Mouse (Mus musculus) heart, postnatal 14 days (tissue): ENCODE measurements around the gene Gm16430. TPM values are rescaled to one million over a fixed set of nuclear protein-coding genes. Genes with fewer than 3 reads are reported as not detected.
"Not testable (repeated sequence)": the region's sequence is repeated elsewhere in the genome, so short reads cannot be mapped to it uniquely, and the experiment has no call there.

Experiments
- DNase-seq, 2 experiments: peaks; one replicate each; pipeline ENCODE4 v3.0.0; 2021 to 2022
- intact Hi-C: fragments of 180-260 bp; cut with DNase I; formaldehyde crosslinking; loops from one replicate; pipeline ENCODE4 v1.15.1; 2025
- long read RNA-seq, 2 experiments: library from polyadenylated mRNA; stranded (forward); transcript quantifications; one replicate each; pipeline ENCODE4 v2.0.0; 2021
- total RNA-seq, 2 experiments: library from RNA; stranded (reverse); gene quantifications; 2 replicates each; pipeline ENCODE4 v1.2.3; 2021

The Gm16430 gene
- total RNA-seq: not detected
- long read RNA-seq, experiment 1: 0 reads
- long read RNA-seq, experiment 2: 0 reads

DNA sequence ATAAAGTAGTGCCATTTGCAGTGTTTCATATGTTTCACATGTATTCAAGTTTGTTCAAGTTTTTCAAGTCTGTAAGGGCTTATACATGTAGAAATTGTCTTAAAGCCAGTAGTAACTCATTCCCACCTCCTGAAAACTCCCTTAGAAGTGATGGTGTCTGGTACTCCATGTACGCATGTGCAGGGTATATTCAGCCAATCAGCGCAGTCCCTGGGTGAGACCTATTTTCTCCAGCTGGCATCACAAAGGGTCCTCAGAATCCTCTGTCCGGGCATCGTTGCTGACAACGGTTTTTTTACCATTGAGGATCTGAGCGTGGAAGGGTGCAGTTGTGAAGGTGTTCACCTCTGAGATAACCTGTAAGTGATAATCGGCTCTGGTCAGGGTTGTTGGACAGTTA, at the start of gene Gm16430:
Gene Gm16430, plus strand, starts transcription at position 301 of the 400 bp plus-strand sequence.
- DNase-seq, intact Hi-C loops: not testable (repeated sequence)

Other genes starting within 250 kb of the Gm16430 start
- not detected for gene Gm16405, start 91.0 kb upstream of the Gm16430 start, total RNA-seq